Mouse (Mus musculus): ENCODE measurements at regions not wholly inside any gene's neighbourhood (a gene's known extent, or its start where the extent isn't known, plus 50 kb on each side); places are given as distances from the start of the nearest gene placed in this dataset.

GRCm38 (mm10) chr13:63627184-63627893 is 53.9 kb upstream of the Ptch1 start:
- TF ChIP-seq CTCF (IDR thresholded peaks at IDR 0.05; ENCODE audit: low read depth, low read length) (no peak), GATA1 (IDR thresholded peaks at IDR 0.05; ENCODE audit: borderline replicate concordance, low read length) (no peak), TAL1 (conservative IDR thresholded peaks at IDR 0.05; ENCODE audit: low read depth, low read length) (no peak), POLR2AphosphoS5 (IDR thresholded peaks at IDR 0.05; ENCODE audit: insufficient replicate concordance, low read depth, low read length) (no peak)
